Mouse (Mus musculus) midbrain, embryonic 14.5 days (tissue): ENCODE measurements around the gene Myo1c. TPM values are rescaled to one million over a fixed set of nuclear protein-coding genes. Genes with fewer than 3 reads are reported as not detected.

Experiments used
- ATAC-seq: fragments of 200-750 bp; cut with Nextera tagmentation; 2 replicates; pipeline ENCODE4 v1.8.0; 2017; ENCODE audit warnings: moderate number of reproducible peaks, moderate library complexity; ENCODE audit not compliant: low FRiP score, low TSS enrichment
- DNase-seq: peaks from one replicate; pipeline ENCODE4 v3.0.0-alpha.2; 2015
- H3K27ac ChIP-seq: fragments of 300-500 bp; sonication (generic); replicated peaks from 2 replicates; pipeline ENCODE4 v1.5.1; 2014; ENCODE audit warnings: mild to moderate bottlenecking, low read depth, low read length, moderate library complexity
- H3K27me3 ChIP-seq: fragments of 300-500 bp; sonication (generic); 2 replicates; pipeline ENCODE4 v1.6.1; 2014; ENCODE audit warnings: low read length, control low read depth, mixed read lengths; ENCODE audit not compliant: control insufficient read depth, insufficient read depth
- H3K36me3 ChIP-seq: fragments of 300-500 bp; sonication (generic); 2 replicates; pipeline ENCODE4 v1.6.1; 2014; ENCODE audit warnings: low read length, control low read depth; ENCODE audit not compliant: control insufficient read depth, insufficient read depth
- H3K4me1 ChIP-seq: fragments of 300-500 bp; sonication (generic); 2 replicates; pipeline ENCODE4 v1.6.1; 2014; ENCODE audit warnings: mild to moderate bottlenecking, antibody characterized with exemption, low read length, control low read depth; ENCODE audit not compliant: control insufficient read depth, insufficient read depth
- H3K4me2 ChIP-seq: fragments of 300-500 bp; sonication (generic); 2 replicates; pipeline ENCODE4 v1.6.1; 2014; ENCODE audit warnings: mild to moderate bottlenecking, low read length, moderate library complexity
- H3K4me3 ChIP-seq: fragments of 300-500 bp; sonication (generic); replicated peaks from 2 replicates; pipeline ENCODE4 v1.5.1; 2014; ENCODE audit warnings: low read depth, low read length
- H3K9ac ChIP-seq: fragments of 300-500 bp; sonication (generic); replicated peaks from 2 replicates; pipeline ENCODE4 v1.6.1; 2014; ENCODE audit warnings: mild to moderate bottlenecking, low read length, moderate library complexity
- H3K9me3 ChIP-seq: fragments of 300-500 bp; sonication (generic); 2 replicates; pipeline ENCODE4 v1.6.1; 2016; ENCODE audit warnings: low read length, control low read depth, mixed read lengths; ENCODE audit not compliant: control insufficient read depth
- WGBS: fragments of 180-500 bp; shearing (Covaris S2); extraction: QIAGEN DNeasy Blood & Tissue Kit; methylation state at CpG from one replicate; pipeline ENCODE4 v1.1.7; 2014; 5-methylcytosine and 5-hydroxymethylcytosine counted together
- polyA plus RNA-seq: library from polyadenylated mRNA; unstranded; fragments of >200 nt; fragmentation: Nextera tagmentation; extraction: Ambion mirVana; gene quantifications from 2 replicates; pipeline ENCODE4 v1.2.1, GENCODE M21; 2014

Gene Myo1c
- polyA plus RNA-seq, 1 experiment from 2014 or later = 5.2 TPM

GRCm38 (mm10) chr11:75652222-75652941 is 2.1 kb downstream of the Myo1c start:
- ATAC-seq (no peak), DNase-seq (peak; percentile 3)
- H3K9me3 ChIP-seq = no peaks in the 10 kb centered on the region
- 0 out of 2 replicates have a peak overlapping the region, but pooled peaks have one; percentile 22 for H3K27ac ChIP-seq
- H3K4me3 ChIP-seq = peak overlapping the region; percentile 44
- peak overlapping the region; percentile 83 for H3K4me2 ChIP-seq
- peaks cover 37% of the 10 kb centered on the region for H3K27me3 ChIP-seq
- no peaks in the 10 kb centered on the region for H3K36me3 ChIP-seq
- WGBS = 23% methylated on average over 20 of the region's 20 CpGs
- peaks cover 36% of the 10 kb centered on the region for H3K4me1 ChIP-seq
- peak overlapping the region; percentile 65 for H3K9ac ChIP-seq

GRCm38 (mm10) chr11:75652942-75653684 is 2.8 kb downstream of the Myo1c start:
- peaks cover 37% of the 10 kb centered on the region for H3K27me3 ChIP-seq
- H3K4me1 ChIP-seq = peaks cover 36% of the 10 kb centered on the region
- peak overlapping the region; percentile 73 for H3K4me2 ChIP-seq
- WGBS = 31% methylated on average over 14 of the region's 14 CpGs
- H3K4me3 ChIP-seq = peak overlapping the region; percentile 40
- no peak overlapping the region for H3K27ac ChIP-seq
- no peak overlapping the region for H3K9ac ChIP-seq
- DNase-seq (peak; percentile 8), ATAC-seq (no peak)
- H3K9me3 ChIP-seq = no peaks in the 10 kb centered on the region
- H3K36me3 ChIP-seq = no peaks in the 10 kb centered on the region

GRCm38 (mm10) chr11:75653781-75654470 is 3.6 kb downstream of the Myo1c start:
- peak; percentile 49 for ATAC-seq
- peak overlapping the region; percentile 42 for H3K9ac ChIP-seq
- H3K4me2 ChIP-seq = peak overlapping the region; percentile 73
- H3K9me3 ChIP-seq = no peaks in the 10 kb centered on the region
- peak overlapping the region; percentile 40 for H3K4me3 ChIP-seq
- H3K27me3 ChIP-seq = peaks cover 37% of the 10 kb centered on the region
- no peaks in the 10 kb centered on the region for H3K36me3 ChIP-seq
- under 1% methylated on average over 44 of the region's 45 CpGs for WGBS
- peaks cover 36% of the 10 kb centered on the region for H3K4me1 ChIP-seq
- no peak overlapping the region for H3K27ac ChIP-seq
- peak; percentile 81 for DNase-seq

GRCm38 (mm10) chr11:75654471-75655390 is 4.4 kb downstream of the Myo1c start:
- WGBS = 41% methylated on average over 25 of the region's 25 CpGs
- no peak overlapping the region for H3K27ac ChIP-seq
- peak overlapping the region; percentile 40 for H3K4me3 ChIP-seq
- peaks cover 37% of the 10 kb centered on the region for H3K27me3 ChIP-seq
- H3K9me3 ChIP-seq = no peaks in the 10 kb centered on the region
- ATAC-seq (no peak), DNase-seq (peak; percentile 29)
- peak overlapping the region; percentile 99 for H3K4me2 ChIP-seq
- H3K36me3 ChIP-seq = no peaks in the 10 kb centered on the region
- peaks cover 36% of the 10 kb centered on the region for H3K4me1 ChIP-seq
- no peak overlapping the region for H3K9ac ChIP-seq

- Histone ChIP-seq H3K4me1 (peaks cover 36% of the 10 kb centered on the region), H3K4me2 (peak overlapping the region; percentile 99), H3K9me3 (no peaks in the 10 kb centered on the region), H3K27me3 (peaks cover 37% of the 10 kb centered on the region), H3K36me3 (no peaks in the 10 kb centered on the region), H3K9ac (peak overlapping the region; percentile 62), H3K27ac (no peak overlapping the region; the same call in 1 of the 2 replicates), H3K4me3 (peak overlapping the region; percentile 52)
- 2% methylated on average over 78 of the region's 78 CpGs for WGBS
- ATAC-seq (no peak), DNase-seq (peak; percentile 73)
These were observed 5.6 kb downstream of the Myo1c start for GRCm38 (mm10) chr11:75655621-75656545.

GRCm38 (mm10) chr11:75656621-75657590 is 6.6 kb downstream of the Myo1c start:
- WGBS = 63% methylated on average over 19 of the region's 20 CpGs

GRCm38 (mm10) chr11:75657841-75658240 is 7.5 kb downstream of the Myo1c start:
- ATAC-seq = no peak
- H3K36me3 ChIP-seq = no peaks in the 10 kb centered on the region
- H3K9me3 ChIP-seq = no peaks in the 10 kb centered on the region
- H3K27ac ChIP-seq = no peak overlapping the region
- peaks cover 25% of the 10 kb centered on the region for H3K4me1 ChIP-seq
- peaks cover 35% of the 10 kb centered on the region for H3K27me3 ChIP-seq
- H3K4me2 ChIP-seq = no peak overlapping the region
- no peak overlapping the region for H3K9ac ChIP-seq
- DNase-seq = no peak
- no peak overlapping the region for H3K4me3 ChIP-seq

More at GRCm38 (mm10) chr11:75656621-75657590, 6.6 kb downstream of the Myo1c start:
- H3K4me1 ChIP-seq = peaks cover 33% of the 10 kb centered on the region
- peaks cover 37% of the 10 kb centered on the region for H3K27me3 ChIP-seq
- peak overlapping the region; percentile 52 for H3K4me3 ChIP-seq
- no peaks in the 10 kb centered on the region for H3K36me3 ChIP-seq
- ATAC-seq (no peak), DNase-seq (no peak)
- H3K4me2 ChIP-seq = peak overlapping the region; percentile 99
- no peak overlapping the region for H3K9ac ChIP-seq
- H3K27ac ChIP-seq = no peak overlapping the region
- no peaks in the 10 kb centered on the region for H3K9me3 ChIP-seq
